Mouse (Mus musculus) lung, embryonic 15.5 days (tissue): ENCODE measurements around the gene Pygb. TPM values are rescaled to one million over a fixed set of nuclear protein-coding genes. Genes with fewer than 3 reads are reported as not detected.

Experiments
- ATAC-seq: fragments of 200-750 bp; cut with Nextera tagmentation; 2 replicates; pipeline ENCODE4 v1.8.0; 2017; ENCODE audit warnings: moderate number of reproducible peaks, borderline replicate concordance; ENCODE audit not compliant: low FRiP score, low TSS enrichment; ENCODE audit errors: extremely low read depth
- H3K27ac ChIP-seq: fragments of 300-500 bp; sonication (generic); 2 replicates; pipeline ENCODE4 v1.5.1; 2015; ENCODE audit warnings: moderate library complexity, mild to moderate bottlenecking, inconsistent platforms
- H3K27me3 ChIP-seq: fragments of 300-500 bp; sonication (generic); 2 replicates; pipeline ENCODE4 v1.6.1; 2015; ENCODE audit warnings: inconsistent platforms
- H3K36me3 ChIP-seq: fragments of 300-500 bp; sonication (generic); 2 replicates; pipeline ENCODE4 v1.6.1; 2015; ENCODE audit warnings: inconsistent platforms
- H3K4me1 ChIP-seq: fragments of 300-500 bp; sonication (generic); 2 replicates; pipeline ENCODE4 v1.6.1; 2015; ENCODE audit warnings: inconsistent platforms
- H3K4me2 ChIP-seq: fragments of 300-500 bp; sonication (generic); 2 replicates; pipeline ENCODE4 v1.6.1; 2015; ENCODE audit warnings: inconsistent platforms, mild to moderate bottlenecking, moderate library complexity
- H3K4me3 ChIP-seq: fragments of 300-500 bp; sonication (generic); 2 replicates; pipeline ENCODE4 v1.5.1; 2015; ENCODE audit warnings: mild to moderate bottlenecking, inconsistent platforms
- H3K9ac ChIP-seq: fragments of 300-500 bp; sonication (generic); 2 replicates; pipeline ENCODE4 v1.6.1; 2015; ENCODE audit warnings: inconsistent platforms
- H3K9me3 ChIP-seq: fragments of 300-500 bp; sonication (generic); 2 replicates; pipeline ENCODE4 v1.6.1; 2016; ENCODE audit warnings: inconsistent platforms
- WGBS: fragments of 180-500 bp; shearing (Covaris S2); methylation state at CpG from one replicate; pipeline ENCODE4 v1.1.7; 2015; 5-methylcytosine and 5-hydroxymethylcytosine counted together
- polyA plus RNA-seq: library from polyadenylated mRNA; unstranded; fragments of >200 nt; fragmentation: Nextera tagmentation; extraction: Ambion mirVana; gene quantifications from 2 replicates; pipeline ENCODE4 v1.2.1, GENCODE M21; 2015

Gene Pygb
- 88.9 and 91.7 TPM in 2 replicates for polyA plus RNA-seq

- Histone ChIP-seq H3K9ac (peak within 1 kb of the TSS; percentile 65), H3K27ac (peak within 1 kb of the TSS; percentile 65), H3K27me3 (no peaks in the 10 kb centered on the region), H3K4me3 (peak within 1 kb of the TSS; percentile 65), H3K9me3 (no peaks in the 10 kb centered on the region), H3K4me2 (peak within 1 kb of the TSS; percentile 72), H3K36me3 (peaks cover 9% of the 10 kb centered on the region; the same call in 1 of the 2 replicates), H3K4me1 (peaks cover 28% of the 10 kb centered on the region)
- peak; percentile 96 for ATAC-seq
- WGBS: 1% methylated on average over 56 of the region's 58 CpGs
These were observed at the start of gene Pygb for GRCm38 (mm10) chr2:150786251-150787180. Pygb (plus strand) TSS chr2:150786735.

GRCm38 (mm10) chr2:150737881-150738280 is 48.7 kb upstream of the Pygb start:
- no peaks in the 10 kb centered on the region for H3K27me3 ChIP-seq
- no peak overlapping the region for H3K9ac ChIP-seq
- H3K4me3 ChIP-seq: no peak overlapping the region
- ATAC-seq: no peak
- no peak overlapping the region for H3K27ac ChIP-seq
- WGBS: 75% methylated on average over 9 of the region's 9 CpGs
- no peak overlapping the region for H3K4me2 ChIP-seq
- no peaks in the 10 kb centered on the region for H3K9me3 ChIP-seq
- H3K4me1 ChIP-seq: no peaks in the 10 kb centered on the region
- no peaks in the 10 kb centered on the region for H3K36me3 ChIP-seq

DNA sequence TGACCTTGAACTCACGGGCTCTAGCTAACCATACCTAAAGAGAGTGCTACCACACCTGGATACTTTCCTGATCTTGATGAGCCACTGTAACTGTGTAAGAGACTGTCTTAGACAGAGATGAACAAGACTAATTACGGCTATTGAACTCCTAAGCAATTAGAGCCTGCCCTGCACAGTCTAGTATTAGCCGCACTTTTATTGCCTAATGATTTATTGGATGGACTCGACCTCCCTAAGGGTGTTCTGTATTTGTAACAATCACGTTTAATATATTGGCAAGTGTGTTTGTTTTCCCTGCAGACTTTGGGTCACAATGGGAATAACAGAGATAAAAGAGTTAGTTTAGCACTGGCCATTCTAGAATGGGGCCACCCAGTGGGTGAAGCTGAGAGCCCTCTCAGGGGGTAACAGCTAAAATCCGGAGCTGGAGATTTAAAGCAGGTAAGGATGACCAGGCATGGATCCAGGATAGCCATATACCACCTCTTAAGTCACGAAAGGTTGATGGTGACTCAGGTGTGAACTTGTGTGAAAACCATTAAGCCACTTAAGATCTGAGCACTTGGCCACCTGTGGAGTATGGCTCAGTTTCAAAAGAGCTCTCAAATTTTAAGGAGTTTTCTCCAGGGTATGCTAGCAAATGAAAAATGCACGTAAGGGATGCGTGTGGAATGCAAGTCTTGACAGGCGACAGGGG is 46.2 kb upstream of the Pygb start:
- Histone ChIP-seq H3K27ac (no peak overlapping the region), H3K27me3 (no peaks in the 10 kb centered on the region), H3K4me1 (no peaks in the 10 kb centered on the region), H3K9ac (no peak overlapping the region), H3K4me2 (no peak overlapping the region), H3K9me3 (no peaks in the 10 kb centered on the region), H3K36me3 (no peaks in the 10 kb centered on the region), H3K4me3 (no peak overlapping the region)
- 53% methylated on average over 10 of the region's 10 CpGs for WGBS
- ATAC-seq: no peak

- H3K4me2 ChIP-seq: no peak overlapping the region
- H3K9ac ChIP-seq: no peak overlapping the region
- H3K36me3 ChIP-seq: no peaks in the 10 kb centered on the region
- H3K4me1 ChIP-seq: no peaks in the 10 kb centered on the region
- ATAC-seq: no peak
- no peak overlapping the region for H3K27ac ChIP-seq
- WGBS: 39% methylated on average over 4 of the region's 4 CpGs
- H3K27me3 ChIP-seq: no peaks in the 10 kb centered on the region
- no peaks in the 10 kb centered on the region for H3K9me3 ChIP-seq
- no peak overlapping the region for H3K4me3 ChIP-seq
These were observed 45.1 kb upstream of the Pygb start for GRCm38 (mm10) chr2:150741405-150741804.

DNA sequence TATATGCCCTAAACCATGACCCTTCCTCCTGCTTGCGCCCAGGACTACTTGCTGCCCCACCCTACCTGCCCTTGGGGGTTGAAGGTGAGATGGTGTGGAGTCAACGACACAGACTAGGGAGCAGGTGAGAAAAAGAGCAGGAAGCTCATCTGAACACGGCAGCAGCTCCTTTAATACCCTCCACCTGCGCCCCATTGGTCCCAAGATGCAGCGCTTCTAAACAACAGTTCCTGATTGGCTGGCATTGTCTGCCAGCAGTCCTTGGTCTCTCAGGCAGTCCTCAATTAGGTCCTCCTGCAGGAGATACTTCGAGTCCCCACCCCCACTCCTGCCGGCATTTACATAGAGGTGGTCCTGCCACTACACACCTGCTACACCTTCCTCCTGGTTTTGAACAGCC is 41.5 kb upstream of the Pygb start:
- ATAC-seq: no peak
- no peaks in the 10 kb centered on the region for H3K27me3 ChIP-seq
- no peaks in the 10 kb centered on the region for H3K36me3 ChIP-seq
- no peak overlapping the region for H3K4me3 ChIP-seq
- H3K4me1 ChIP-seq: peaks cover 8% of the 10 kb centered on the region
- no peak overlapping the region for H3K9ac ChIP-seq
- H3K9me3 ChIP-seq: no peaks in the 10 kb centered on the region
- WGBS: 66% methylated on average over 7 of the region's 7 CpGs
- no peak overlapping the region for H3K27ac ChIP-seq
- H3K4me2 ChIP-seq: no peak overlapping the region

DNA sequence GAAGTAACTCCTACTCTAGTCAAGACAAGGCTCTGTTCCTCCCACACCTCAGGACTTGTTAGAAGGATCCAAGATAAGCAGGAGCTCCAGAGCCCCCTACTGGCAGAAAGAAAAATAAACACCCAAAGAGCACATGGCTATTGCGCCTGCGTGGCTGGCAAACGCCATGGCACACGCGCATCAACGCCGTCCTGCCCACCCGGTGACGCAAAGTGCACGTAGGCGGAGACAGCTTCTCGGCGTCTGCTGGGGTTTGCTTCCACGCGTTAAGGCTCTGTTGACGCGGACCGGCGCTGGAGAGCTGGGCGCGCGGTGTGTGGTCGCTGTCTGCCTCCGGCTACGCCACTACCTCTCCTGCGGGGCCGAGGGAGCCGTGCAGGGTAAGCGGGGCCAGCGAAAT is 37.7 kb upstream of the Pygb start, which contains the start of gene Entpd6:
TSS of gene Entpd6 (plus strand) at position 189 of the 400 bp plus-strand sequence.
- no peaks in the 10 kb centered on the region for H3K9me3 ChIP-seq
- H3K4me1 ChIP-seq: peaks cover 20% of the 10 kb centered on the region
- ATAC-seq: peak; percentile 97
- H3K27ac ChIP-seq: peak within 1 kb of the TSS; percentile 86
- no peaks in the 10 kb centered on the region for H3K27me3 ChIP-seq
- under 1% methylated on average over 30 of the region's 30 CpGs for WGBS
- H3K4me3 ChIP-seq: peak within 1 kb of the TSS; percentile 83
- peak within 1 kb of the TSS; percentile 99 for H3K4me2 ChIP-seq
- no peaks in the 10 kb centered on the region for H3K36me3 ChIP-seq
- H3K9ac ChIP-seq: peak within 1 kb of the TSS; percentile 88

GRCm38 (mm10) chr2:150749283-150749682 is 37.3 kb upstream of the Pygb start:
- Histone ChIP-seq H3K27me3 (no peaks in the 10 kb centered on the region), H3K36me3 (no peaks in the 10 kb centered on the region), H3K27ac (peak overlapping the region; percentile 86), H3K4me1 (peaks cover 20% of the 10 kb centered on the region), H3K4me3 (peak overlapping the region; percentile 83), H3K4me2 (peak overlapping the region; percentile 99), H3K9me3 (no peaks in the 10 kb centered on the region), H3K9ac (peak overlapping the region; percentile 88)
- peak; percentile 88 for ATAC-seq
- under 1% methylated on average over 24 of the region's 24 CpGs for WGBS

GRCm38 (mm10) chr2:150750129-150750979 is 36.2 kb upstream of the Pygb start:
- 54% methylated on average over 13 of the region's 13 CpGs for WGBS
- H3K4me3 ChIP-seq: peak overlapping the region; percentile 83
- no peak for ATAC-seq
- H3K4me1 ChIP-seq: peaks cover 20% of the 10 kb centered on the region
- no peaks in the 10 kb centered on the region; the same call in 1 of the 2 replicates for H3K36me3 ChIP-seq
- no peak overlapping the region for H3K27ac ChIP-seq
- no peaks in the 10 kb centered on the region for H3K27me3 ChIP-seq
- no peak overlapping the region for H3K9ac ChIP-seq
- H3K9me3 ChIP-seq: no peaks in the 10 kb centered on the region
- H3K4me2 ChIP-seq: peak overlapping the region; percentile 99

DNA sequence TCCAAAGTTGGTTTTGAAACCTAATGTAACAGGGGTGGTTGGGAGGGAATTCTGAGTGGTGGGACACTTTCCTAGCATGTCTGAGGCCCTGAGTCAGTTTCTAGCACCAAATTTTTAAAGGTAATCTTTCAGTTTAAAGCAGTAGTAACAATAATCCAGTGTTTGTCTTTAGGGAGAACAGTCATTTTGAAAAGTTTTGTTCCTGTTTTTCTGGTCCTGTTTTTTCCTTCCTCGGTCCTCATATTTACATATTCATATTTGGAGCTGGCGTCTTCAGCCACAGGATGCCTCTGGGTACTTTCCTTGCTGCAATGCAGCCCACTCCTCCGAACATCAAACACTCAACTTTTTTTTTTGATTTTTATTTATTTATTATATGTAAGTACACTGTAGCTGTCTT is 31.5 kb upstream of the Pygb start:
- H3K27me3 ChIP-seq: no peaks in the 10 kb centered on the region
- H3K4me1 ChIP-seq: peaks cover 12% of the 10 kb centered on the region
- WGBS: 80% methylated on average over 3 of the region's 3 CpGs
- H3K9me3 ChIP-seq: no peaks in the 10 kb centered on the region
- no peak overlapping the region for H3K4me2 ChIP-seq
- H3K4me3 ChIP-seq: no peak overlapping the region
- no peak overlapping the region for H3K27ac ChIP-seq
- H3K9ac ChIP-seq: no peak overlapping the region
- ATAC-seq: no peak
- H3K36me3 ChIP-seq: peaks cover 29% of the 10 kb centered on the region

DNA sequence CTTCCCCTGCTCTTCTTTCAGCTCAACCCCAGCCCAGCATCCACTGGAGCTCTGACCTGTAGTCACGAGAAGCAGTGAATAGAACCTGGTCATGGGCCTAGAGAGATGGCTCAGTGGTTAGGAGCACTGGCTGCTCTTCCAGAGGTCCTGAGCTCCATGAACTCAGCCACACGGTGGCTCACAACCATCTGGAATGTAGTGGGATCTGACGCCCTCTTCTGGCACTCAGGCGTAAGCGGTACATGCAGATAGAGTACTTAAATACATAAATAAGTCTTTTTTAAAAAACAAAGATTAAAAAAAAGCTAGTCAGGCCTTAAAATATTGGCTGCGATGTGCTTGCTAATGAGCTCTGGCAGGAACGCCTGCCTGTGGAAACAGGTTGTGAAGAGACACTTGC is 25.1 kb upstream of the Pygb start:
- Histone ChIP-seq H3K27ac (no peak overlapping the region), H3K4me1 (peaks cover 10% of the 10 kb centered on the region; the same call in 1 of the 2 replicates), H3K9ac (no peak overlapping the region), H3K4me3 (no peak overlapping the region), H3K9me3 (no peaks in the 10 kb centered on the region), H3K27me3 (no peaks in the 10 kb centered on the region), H3K4me2 (no peak overlapping the region), H3K36me3 (peaks cover 48% of the 10 kb centered on the region)
- ATAC-seq: no peak
- 82% methylated on average over 7 of the region's 7 CpGs for WGBS

DNA sequence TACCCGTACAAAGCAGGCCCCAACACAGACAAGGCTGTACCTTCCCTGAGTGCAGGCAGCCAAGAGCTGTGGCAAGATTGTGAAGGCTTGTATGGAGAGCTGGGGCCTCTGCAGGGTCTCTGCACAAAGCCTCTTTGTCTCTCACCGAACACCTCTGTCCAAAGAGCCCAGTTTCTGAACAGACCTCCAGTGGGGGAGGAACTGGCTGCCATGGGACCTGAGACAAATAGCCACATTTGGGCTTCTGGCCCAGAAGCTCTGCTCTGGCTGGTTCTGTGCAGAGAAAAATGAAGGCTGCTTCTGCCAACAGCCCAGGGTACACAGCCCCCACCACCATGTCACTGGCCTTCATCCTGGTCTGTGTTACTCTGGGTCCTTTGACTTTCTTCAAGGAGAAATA is 20.9 kb upstream of the Pygb start:
- Histone ChIP-seq H3K4me2 (no peak overlapping the region), H3K4me3 (no peak overlapping the region), H3K27ac (peak overlapping the region; percentile 15; the same call in 1 of the 2 replicates), H3K36me3 (peaks cover 24% of the 10 kb centered on the region), H3K9me3 (no peaks in the 10 kb centered on the region), H3K27me3 (no peaks in the 10 kb centered on the region), H3K9ac (no peak overlapping the region), H3K4me1 (peaks cover 30% of the 10 kb centered on the region)
- no peak for ATAC-seq
- WGBS: 38% methylated on average over 2 of the region's 2 CpGs
